Mouse (Mus musculus) midbrain, embryonic 14.5 days (tissue): ENCODE results near the gene Cyb5r4. TPM values are rescaled to one million over a fixed set of nuclear protein-coding genes. Genes with fewer than 3 reads are reported as not detected.
"Not testable (repeated sequence)": the region's sequence is repeated elsewhere in the genome, so short reads cannot be mapped to it uniquely, and the experiment has no call there.

Source experiments
- ATAC-seq: fragments of 200-750 bp; cut with Nextera tagmentation; 2 replicates; pipeline ENCODE4 v1.8.0; 2017; ENCODE audit warnings: moderate number of reproducible peaks, moderate library complexity; ENCODE audit not compliant: low FRiP score, low TSS enrichment
- DNase-seq: peaks from one replicate; pipeline ENCODE4 v3.0.0-alpha.2; 2015
- H3K27ac ChIP-seq: fragments of 300-500 bp; sonication (generic); replicated peaks from 2 replicates; pipeline ENCODE4 v1.5.1; 2014; ENCODE audit warnings: mild to moderate bottlenecking, low read depth, low read length, moderate library complexity
- H3K27me3 ChIP-seq: fragments of 300-500 bp; sonication (generic); 2 replicates; pipeline ENCODE4 v1.6.1; 2014; ENCODE audit warnings: low read length, control low read depth, mixed read lengths; ENCODE audit not compliant: control insufficient read depth, insufficient read depth
- H3K36me3 ChIP-seq: fragments of 300-500 bp; sonication (generic); 2 replicates; pipeline ENCODE4 v1.6.1; 2014; ENCODE audit warnings: low read length, control low read depth; ENCODE audit not compliant: control insufficient read depth, insufficient read depth
- H3K4me1 ChIP-seq: fragments of 300-500 bp; sonication (generic); 2 replicates; pipeline ENCODE4 v1.6.1; 2014; ENCODE audit warnings: mild to moderate bottlenecking, antibody characterized with exemption, low read length, control low read depth; ENCODE audit not compliant: control insufficient read depth, insufficient read depth
- H3K4me2 ChIP-seq: fragments of 300-500 bp; sonication (generic); 2 replicates; pipeline ENCODE4 v1.6.1; 2014; ENCODE audit warnings: mild to moderate bottlenecking, low read length, moderate library complexity
- H3K4me3 ChIP-seq: fragments of 300-500 bp; sonication (generic); replicated peaks from 2 replicates; pipeline ENCODE4 v1.5.1; 2014; ENCODE audit warnings: low read depth, low read length
- H3K9ac ChIP-seq: fragments of 300-500 bp; sonication (generic); replicated peaks from 2 replicates; pipeline ENCODE4 v1.6.1; 2014; ENCODE audit warnings: mild to moderate bottlenecking, low read length, moderate library complexity
- H3K9me3 ChIP-seq: fragments of 300-500 bp; sonication (generic); 2 replicates; pipeline ENCODE4 v1.6.1; 2016; ENCODE audit warnings: low read length, control low read depth, mixed read lengths; ENCODE audit not compliant: control insufficient read depth
- WGBS: fragments of 180-500 bp; shearing (Covaris S2); extraction: QIAGEN DNeasy Blood & Tissue Kit; methylation state at CpG from one replicate; pipeline ENCODE4 v1.1.7; 2014; 5-methylcytosine and 5-hydroxymethylcytosine counted together
- polyA plus RNA-seq: library from polyadenylated mRNA; unstranded; fragments of >200 nt; fragmentation: Nextera tagmentation; extraction: Ambion mirVana; gene quantifications from 2 replicates; pipeline ENCODE4 v1.2.1, GENCODE M21; 2014

Gene Cyb5r4
- polyA plus RNA-seq, 1 experiment from 2014 or later = 69.7 TPM

GRCm38 (mm10) chr9:87115019-87115418 lies 93.2 kb downstream of the Cyb5r4 start:
- no peak for DNase-seq
- peak overlapping the region; percentile 41 for H3K4me2 ChIP-seq
- H3K27me3 ChIP-seq = no peaks in the 10 kb centered on the region
- peak overlapping the region; percentile 89 for H3K27ac ChIP-seq
- H3K9me3 ChIP-seq = no peaks in the 10 kb centered on the region
- no peak overlapping the region for H3K4me3 ChIP-seq
- no peaks in the 10 kb centered on the region for H3K36me3 ChIP-seq
- no peak for ATAC-seq
- H3K4me1 ChIP-seq = peaks cover 19% of the 10 kb centered on the region
- H3K9ac ChIP-seq = no peak overlapping the region
- WGBS = 70% methylated on average over 5 of the region's 5 CpGs

- peaks cover 19% of the 10 kb centered on the region for H3K4me1 ChIP-seq
- no peak overlapping the region for H3K4me3 ChIP-seq
- peak overlapping the region; percentile 41 for H3K4me2 ChIP-seq
- ATAC-seq (peak; percentile 84), DNase-seq (peak; percentile 75)
- H3K9ac ChIP-seq = 0 out of 2 replicates have a peak overlapping the region, but pooled peaks have one; percentile 16
- peak overlapping the region; percentile 89 for H3K27ac ChIP-seq
- WGBS = 16% methylated on average over 6 of the region's 6 CpGs
- H3K9me3 ChIP-seq = no peaks in the 10 kb centered on the region
- H3K27me3 ChIP-seq = no peaks in the 10 kb centered on the region
- no peaks in the 10 kb centered on the region for H3K36me3 ChIP-seq
Measured at GRCm38 (mm10) chr9:87115456-87115931, 93.7 kb downstream of the Cyb5r4 start.

GRCm38 (mm10) chr9:87115978-87116377 lies 94.2 kb downstream of the Cyb5r4 start:
- no peaks in the 10 kb centered on the region for H3K27me3 ChIP-seq
- no peak overlapping the region for H3K9ac ChIP-seq
- H3K36me3 ChIP-seq = no peaks in the 10 kb centered on the region
- 59% methylated on average over 1 of the region's 1 CpGs for WGBS
- peak overlapping the region; percentile 89 for H3K27ac ChIP-seq
- peaks cover 19% of the 10 kb centered on the region for H3K4me1 ChIP-seq
- no peak overlapping the region for H3K4me3 ChIP-seq
- H3K4me2 ChIP-seq = peak overlapping the region; percentile 41
- ATAC-seq = peak; percentile 32; the same call in 1 of the 2 replicates
- H3K9me3 ChIP-seq = no peaks in the 10 kb centered on the region
- DNase-seq = no peak

- Histone ChIP-seq H3K9ac (no peak overlapping the region), H3K9me3 (no peaks in the 10 kb centered on the region), H3K27me3 (no peaks in the 10 kb centered on the region), H3K4me1 (peaks cover 19% of the 10 kb centered on the region), H3K4me2 (no peak overlapping the region), H3K27ac (no peak overlapping the region), H3K36me3 (no peaks in the 10 kb centered on the region), H3K4me3 (no peak overlapping the region)
- ATAC-seq (no peak), DNase-seq (no peak)
- 76% methylated on average over 3 of the region's 3 CpGs for WGBS
Measured at GRCm38 (mm10) chr9:87118996-87119395, 97.2 kb downstream of the Cyb5r4 start.

- Histone ChIP-seq H3K27me3 (no peaks in the 10 kb centered on the region), H3K4me1 (no peaks in the 10 kb centered on the region), H3K4me2 (no peak overlapping the region), H3K4me3 (no peak overlapping the region), H3K9me3 (no peaks in the 10 kb centered on the region), H3K36me3 (no peaks in the 10 kb centered on the region), H3K27ac (no peak overlapping the region), H3K9ac (no peak overlapping the region)
- no peak for DNase-seq
- no peak for ATAC-seq
- WGBS = 63% methylated on average over 9 of the region's 9 CpGs
Measured at GRCm38 (mm10) chr9:87121956-87122493, 100.2 kb downstream of the Cyb5r4 start.

- not testable (repeated sequence) for ATAC-seq, H3K9ac ChIP-seq, H3K9me3 ChIP-seq, H3K4me3 ChIP-seq, H3K4me1 ChIP-seq, H3K36me3 ChIP-seq, H3K4me2 ChIP-seq, H3K27ac ChIP-seq, H3K27me3 ChIP-seq, DNase-seq
- 86% methylated on average over 5 of the region's 6 CpGs for WGBS
Measured at GRCm38 (mm10) chr9:87127046-87127445, 105.2 kb downstream of the Cyb5r4 start.

Other genes starting within 250 kb of the Cyb5r4 start
- gene Snap91, start 141.4 kb upstream of the Cyb5r4 start, polyA plus RNA-seq = 87.1 and 103 TPM in 2 replicates
- gene Ripply2, start 6.5 kb upstream of the Cyb5r4 start, polyA plus RNA-seq = 9.9 and 12.8 TPM in 2 replicates
- 0.89 and 1.6 TPM in 2 replicates for gene Mrap2, start 122.3 kb downstream of the Cyb5r4 start, polyA plus RNA-seq
- 6.9 and 9.0 TPM in 2 replicates for gene Cep162, start 233.5 kb downstream of the Cyb5r4 start, polyA plus RNA-seq